Mouse (Mus musculus) embryonic fibroblast, embryonic 13.5 days (primary cell): ENCODE results near the gene Cltc. TPM values are rescaled to one million over a fixed set of nuclear protein-coding genes. Genes with fewer than 3 reads are reported as not detected.

Source experiments
- H3K27ac ChIP-seq: 2 replicates; pipeline ENCODE4 v1.5.1; 2012; ENCODE audit warnings: low read length, control low read depth, inconsistent platforms; ENCODE audit not compliant: insufficient read depth
- H3K4me1 ChIP-seq: 2 replicates; pipeline ENCODE4 v1.6.1; 2011; ENCODE audit warnings: low read length; ENCODE audit not compliant: control insufficient read depth, insufficient read depth
- H3K4me3 ChIP-seq: 2 replicates; pipeline ENCODE4 v1.5.1; 2011; ENCODE audit warnings: mild to moderate bottlenecking, control low read depth, low read length; ENCODE audit not compliant: insufficient read depth
- CTCF ChIP-seq: IDR thresholded peaks from 2 replicates; pipeline ENCODE4 v1.5.1; 2011; ENCODE audit warnings: mild to moderate bottlenecking, control low read depth, low read length, moderate library complexity, borderline replicate concordance; ENCODE audit not compliant: insufficient read depth
- POLR2A ChIP-seq: IDR thresholded peaks from 2 replicates; pipeline ENCODE4 v1.6.1; 2011; ENCODE audit warnings: low read depth, mild to moderate bottlenecking, control low read depth, low read length, moderate library complexity
- polyA plus RNA-seq: library from polyadenylated mRNA; stranded (reverse); fragments of >200 nt; gene quantifications from 2 replicates; pipeline ENCODE4 v1.2.4, GENCODE M21; 2011; ENCODE audit warnings: low read depth; ENCODE audit not compliant: missing spikeins, insufficient read length

Gene Cltc
- polyA plus RNA-seq, 1 experiment: 468 TPM

GRCm38 (mm10) chr11:86759226-86759625 lies 1.9 kb upstream of the Cltc start:
- H3K27ac ChIP-seq: peak overlapping the region; percentile 98
- H3K4me3 ChIP-seq: no peak overlapping the region
- peaks cover 4% of the 10 kb centered on the region; the same call in 1 of the 2 replicates for H3K4me1 ChIP-seq
- TF ChIP-seq POLR2A: no peak
- TF ChIP-seq CTCF: no peak

GRCm38 (mm10) chr11:86758559-86758958 lies 1.2 kb upstream of the Cltc start:
- Histone ChIP-seq H3K4me1 (peaks cover 8% of the 10 kb centered on the region), H3K4me3 (peak overlapping the region; percentile 59), H3K27ac (peak overlapping the region; percentile 98)
- no peak for TF ChIP-seq CTCF
- TF ChIP-seq POLR2A: no peak; the same call in 1 of the 2 replicates

- H3K4me1 ChIP-seq: peaks cover 15% of the 10 kb centered on the region
- TF ChIP-seq POLR2A (no peak), CTCF (no peak)
- peak overlapping the region; percentile 98 for H3K27ac ChIP-seq
- peak overlapping the region; percentile 96 for H3K4me3 ChIP-seq
Measured at GRCm38 (mm10) chr11:86757142-86757479, 254 bp downstream of the Cltc start.

- Histone ChIP-seq H3K4me3 (peak overlapping the region; percentile 96), H3K27ac (peak overlapping the region; percentile 98)
- TF ChIP-seq CTCF (no peak), POLR2A (no peak; the same call in none of the 2 replicates)
Measured at GRCm38 (mm10) chr11:86756156-86757141, 916 bp downstream of the Cltc start.

GRCm38 (mm10) chr11:86752404-86752803 lies 5.0 kb downstream of the Cltc start:
- Histone ChIP-seq H3K27ac (no peak overlapping the region), H3K4me1 (peaks cover 12% of the 10 kb centered on the region), H3K4me3 (no peak overlapping the region)
- no peak for TF ChIP-seq CTCF
- no peak for TF ChIP-seq POLR2A

More at GRCm38 (mm10) chr11:86756156-86757141, 916 bp downstream of the Cltc start:
- H3K4me1 ChIP-seq: peaks cover 16% of the 10 kb centered on the region

GRCm38 (mm10) chr11:86751010-86751409 lies 6.4 kb downstream of the Cltc start:
- Histone ChIP-seq H3K27ac (no peak overlapping the region), H3K4me3 (no peak overlapping the region), H3K4me1 (peaks cover 17% of the 10 kb centered on the region)
- TF ChIP-seq CTCF (no peak), POLR2A (no peak)

- H3K4me1 ChIP-seq: peaks cover 23% of the 10 kb centered on the region
- H3K27ac ChIP-seq: no peak overlapping the region
- no peak for TF ChIP-seq POLR2A
- no peak for TF ChIP-seq CTCF
- H3K4me3 ChIP-seq: no peak overlapping the region
Measured at GRCm38 (mm10) chr11:86749776-86750423, 7.5 kb downstream of the Cltc start.

GRCm38 (mm10) chr11:86745634-86746404 lies 11.5 kb downstream of the Cltc start:
- TF ChIP-seq POLR2A (no peak), CTCF (no peak)
- H3K4me3 ChIP-seq: no peak overlapping the region
- peaks cover 11% of the 10 kb centered on the region for H3K4me1 ChIP-seq
- H3K27ac ChIP-seq: no peak overlapping the region

- TF ChIP-seq POLR2A (no peak), CTCF (no peak)
- Histone ChIP-seq H3K4me3 (no peak overlapping the region), H3K27ac (no peak overlapping the region), H3K4me1 (peaks cover 11% of the 10 kb centered on the region)
Measured at GRCm38 (mm10) chr11:86742605-86743004, 14.8 kb downstream of the Cltc start.

GRCm38 (mm10) chr11:86741505-86741904 lies 15.9 kb downstream of the Cltc start:
- no peak overlapping the region for H3K27ac ChIP-seq
- H3K4me3 ChIP-seq: no peak overlapping the region
- H3K4me1 ChIP-seq: peaks cover 11% of the 10 kb centered on the region
- no peak for TF ChIP-seq CTCF
- TF ChIP-seq POLR2A: no peak
